8 mouse cellular contexts compared by ENCODE assay signal in genomic region chr16:65105184-65105931, GRCm38 (mm10). TPM values are rescaled to one million over a fixed set of nuclear protein-coding genes. Genes with fewer than 3 reads are reported as not detected.
DNase-seq lines count a peak whose midpoint lies in the region; ATAC-seq and TF ChIP-seq lines count a peak whose summit lies in the region.

Htr1f (minus strand) TSS chr16:65105854.

- 5% methylated on average over 41 of the region's 41 CpGs for WGBS in kidney, adult 2 months
- 5% methylated on average over 41 of the region's 41 CpGs for WGBS in forebrain, embryonic 14.5 days
- WGBS in liver, embryonic 16.5 days (ENCODE audit: insufficient replicate concordance) = 3% methylated on average over 40 of the region's 41 CpGs
- 3% methylated on average over 40 of the region's 41 CpGs for WGBS in stomach, embryonic 16.5 days

- H3K4me1 ChIP-seq in kidney, adult 2 months (ENCODE audit: control insufficient read depth, insufficient read depth, low read length) = no peaks in the 10 kb centered on the region
- H3K4me1 ChIP-seq in cortical plate, adult 2 months (ENCODE audit: control insufficient read depth, insufficient read depth, low read length) = no peaks in the 10 kb centered on the region; the same call in 1 of the 2 replicates
- H3K4me1 ChIP-seq in forebrain, embryonic 14.5 days (ENCODE audit: control insufficient read depth, insufficient read depth, low read length) = no peaks in the 10 kb centered on the region
- no peaks in the 10 kb centered on the region for H3K4me1 ChIP-seq in liver, embryonic 16.5 days (ENCODE audit: control insufficient read depth, low read depth, low read length)
- no peaks in the 10 kb centered on the region for H3K4me1 ChIP-seq in stomach, embryonic 16.5 days (ENCODE audit: control insufficient read depth, insufficient read depth, low read length)

- no peak for TF ChIP-seq POLR2A in kidney, adult 2 months (IDR thresholded peaks at IDR 0.05; ENCODE audit: low read depth, low read length)
- no peak for TF ChIP-seq POLR2A in cortical plate, adult 2 months (IDR thresholded peaks at IDR 0.05; ENCODE audit: extremely low read depth, insufficient read depth, low read length)

- H3K4me2 ChIP-seq in forebrain, embryonic 14.5 days (ENCODE audit: low read length) = peak within 1 kb of the TSS; percentile 87
- 0 out of 2 replicates have a peak within 1 kb of the TSS, but pooled peaks have one; percentile 3 for H3K4me2 ChIP-seq in liver, embryonic 16.5 days (ENCODE audit: low read depth, low read length)
- H3K4me2 ChIP-seq in stomach, embryonic 16.5 days (ENCODE audit: low read depth, low read length) = peak within 1 kb of the TSS; percentile 62

- no peak for TF ChIP-seq CTCF in kidney, adult 2 months (conservative IDR thresholded peaks at IDR 0.05; ENCODE audit: insufficient read depth, insufficient read length, low read depth, low read length)
- no peak for TF ChIP-seq CTCF in cortical plate, adult 2 months (IDR thresholded peaks at IDR 0.05; ENCODE audit: extremely low read depth, insufficient read depth, low read length)

- H3K27ac ChIP-seq in kidney, adult 2 months (ENCODE audit: insufficient read depth, low read depth, low read length) = no peak within 1 kb of the TSS
- H3K27ac ChIP-seq in cortical plate, adult 2 months (ENCODE audit: insufficient read depth, low read length) = peak within 1 kb of the TSS; percentile 59
- no peak within 1 kb of the TSS for H3K27ac ChIP-seq in forebrain, embryonic 14.5 days (ENCODE audit: low read depth, low read length)
- no peak within 1 kb of the TSS for H3K27ac ChIP-seq in liver, embryonic 16.5 days (ENCODE audit: low read length)
- no peak within 1 kb of the TSS for H3K27ac ChIP-seq in stomach, embryonic 16.5 days (ENCODE audit: low read length)

- peak within 1 kb of the TSS; percentile 58 for H3K9ac ChIP-seq in forebrain, embryonic 14.5 days (ENCODE audit: low read length)
- H3K9ac ChIP-seq in liver, embryonic 16.5 days (ENCODE audit: low read depth, low read length) = no peak within 1 kb of the TSS
- peak within 1 kb of the TSS; percentile 58 for H3K9ac ChIP-seq in stomach, embryonic 16.5 days (ENCODE audit: low read length)

- no peak within 1 kb of the TSS for H3K4me3 ChIP-seq in kidney, adult 2 months (ENCODE audit: insufficient read depth, low read depth, low read length)
- peak within 1 kb of the TSS; percentile 70 for H3K4me3 ChIP-seq in cortical plate, adult 2 months (ENCODE audit: insufficient read depth, low read length)
- H3K4me3 ChIP-seq in forebrain, embryonic 14.5 days (ENCODE audit: low read depth, low read length) = peak within 1 kb of the TSS; percentile 41
- H3K4me3 ChIP-seq in liver, embryonic 16.5 days (ENCODE audit: low read depth, low read length) = no peak within 1 kb of the TSS
- peak within 1 kb of the TSS; percentile 40 for H3K4me3 ChIP-seq in stomach, embryonic 16.5 days (replicated peaks; ENCODE audit: low read length)

- no peaks in the 10 kb centered on the region; the same call in 1 of the 2 replicates for H3K27me3 ChIP-seq in kidney, adult 2 months (replicated peaks; ENCODE audit: control insufficient read depth, insufficient read depth, low read length)
- H3K27me3 ChIP-seq in forebrain, embryonic 14.5 days (replicated peaks; ENCODE audit: control insufficient read depth, insufficient read depth, low read length) = 0 out of 2 replicates have a peak, but pooled peaks cover 6% of the 10 kb centered on the region
- H3K27me3 ChIP-seq in liver, embryonic 16.5 days (ENCODE audit: control insufficient read depth, insufficient read depth, low read depth, low read length) = peaks cover 14% of the 10 kb centered on the region
- peaks cover 7% of the 10 kb centered on the region; the same call in 1 of the 2 replicates for H3K27me3 ChIP-seq in stomach, embryonic 16.5 days (ENCODE audit: control insufficient read depth, insufficient read depth, low read length)

- DNase-seq in kidney, postnatal 4 days = peak; percentile 31 to 46
- DNase-seq in kidney, adult 2 months = no peak
- DNase-seq in forebrain, embryonic 14.5 days (ENCODE audit: low spot score) = peak; percentile 58
- DNase-seq in spleen, postnatal 10 days (ENCODE audit: low spot score in 2 of 2) = no peak
- DNase-seq in urinary bladder, postnatal 4 days (ENCODE audit: low spot score in 2 of 2) = no peak

- peak; percentile 86 for ATAC-seq in forebrain, embryonic 14.5 days
- ATAC-seq in liver, embryonic 16.5 days (ENCODE audit: low read depth) = no peak
- peak; percentile 47; the same call in 1 of the 2 replicates for ATAC-seq in stomach, embryonic 16.5 days (ENCODE audit: insufficient read depth, low FRiP score)

- H3K9me3 ChIP-seq in forebrain, embryonic 14.5 days (replicated peaks; ENCODE audit: control insufficient read depth, low read length) = no peaks in the 10 kb centered on the region
- no peaks in the 10 kb centered on the region for H3K9me3 ChIP-seq in liver, embryonic 16.5 days (replicated peaks; ENCODE audit: control insufficient read depth, low read length)
- no peaks in the 10 kb centered on the region for H3K9me3 ChIP-seq in stomach, embryonic 16.5 days (replicated peaks; ENCODE audit: control insufficient read depth, low read length)

- no peaks in the 10 kb centered on the region for H3K36me3 ChIP-seq in kidney, adult 2 months (ENCODE audit: control insufficient read depth, insufficient read depth, low read length)
- H3K36me3 ChIP-seq in forebrain, embryonic 14.5 days (ENCODE audit: control insufficient read depth, insufficient read depth, low read length) = no peaks in the 10 kb centered on the region
- H3K36me3 ChIP-seq in liver, embryonic 16.5 days (ENCODE audit: control insufficient read depth, insufficient read depth) = no peaks in the 10 kb centered on the region
- no peaks in the 10 kb centered on the region for H3K36me3 ChIP-seq in stomach, embryonic 16.5 days (ENCODE audit: control insufficient read depth, insufficient read depth, low read length)

RNA-seq across cellular contexts. Expression of gene Htr1f, which starts in this region (rescaled TPM):
- not detected in 2 replicates for polyA plus RNA-seq in kidney, adult 2 months (2012; rRNA removed)
- 1.6 and 2.0 TPM in 2 replicates for polyA plus RNA-seq in cortical plate, adult 2 months (2012; rRNA removed)
- 0.19 and 0.59 TPM in 2 replicates for polyA plus RNA-seq in forebrain, embryonic 14.5 days (2014; fragmentation: Nextera tagmentation; extraction: Ambion mirVana)
- polyA plus RNA-seq in liver, embryonic 16.5 days (2015; fragmentation: Nextera tagmentation; extraction: Ambion mirVana) = not detected in 2 replicates
- polyA plus RNA-seq in stomach, embryonic 16.5 days (2015; fragmentation: Nextera tagmentation; extraction: Ambion mirVana) = not detected in 2 replicates

Comparison
In these comparisons a context has a peak if more than half of its experiments do, and no peak if none do; other contexts are left out.
1. DNase-seq: peak in kidney, postnatal 4 days (2 of 2); none in kidney, adult 2 months (single experiment), spleen, postnatal 10 days (0 of 2) and urinary bladder, postnatal 4 days (0 of 2).
2. Peak in DNase-seq, ATAC-seq, H3K4me3 ChIP-seq, H3K9ac ChIP-seq and H3K4me2 ChIP-seq in forebrain, embryonic 14.5 days; RNA of the gene not detected or under 1 TPM.
3. Peak in ATAC-seq, H3K4me3 ChIP-seq, H3K9ac ChIP-seq and H3K4me2 ChIP-seq in stomach, embryonic 16.5 days; RNA of the gene not detected or under 1 TPM.
4. H3K4me2 ChIP-seq: peak in every context shown above with its lines; median percentile 87 in forebrain, embryonic 14.5 days; 62 in stomach, embryonic 16.5 days; 3 in liver, embryonic 16.5 days.